Mouse (Mus musculus) liver, adult 2 months (tissue): Measurements from ENCODE around the gene Mfsd12.

Source experiments
- CTCF ChIP-seq: fragments of 200-500 bp; IDR thresholded peaks from 2 replicates; pipeline ENCODE4 v1.5.1; 2011; ENCODE audit warnings: low read depth, low read length, control low read depth
- POLR2A ChIP-seq: fragments of 200-500 bp; IDR thresholded peaks from 2 replicates; pipeline ENCODE4 v1.6.1; 2011; ENCODE audit warnings: low read length, control low read depth; ENCODE audit not compliant: insufficient read depth; ENCODE audit errors: extremely low read depth

DNA sequence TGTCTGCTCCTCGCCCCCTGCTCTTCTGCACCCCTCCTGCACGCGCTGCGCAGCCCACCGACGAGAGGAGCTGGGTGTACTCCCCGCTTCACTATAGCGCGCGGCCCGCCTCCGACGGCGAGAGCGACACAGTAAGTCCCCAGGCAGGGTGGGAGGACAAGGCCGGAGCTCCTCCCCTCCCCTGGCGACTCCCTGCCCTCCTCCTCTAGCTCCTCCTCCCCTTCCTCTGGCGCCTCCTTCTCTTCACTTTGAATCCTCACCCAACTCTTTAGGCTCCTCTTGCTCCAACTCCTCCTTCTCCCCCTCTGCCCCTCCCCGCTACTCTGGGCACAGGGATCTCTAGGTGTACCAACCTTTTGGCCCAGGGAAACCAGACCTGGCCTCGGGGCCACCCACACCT lies 40.0 kb upstream of the Mfsd12 start:
- TF ChIP-seq POLR2A (no peak), CTCF (no peak)
